In genomic region chr13:64489886-64490285, GRCm38 (mm10) we compare ENCODE assay signal across 19 mouse cellular contexts. TPM values are rescaled to one million over a fixed set of nuclear protein-coding genes. Genes with fewer than 3 reads are reported as not detected.
"Had no signal": no experiment of that assay in that cellular context is flagged by ENCODE, and none has a peak within 500 bp of the region (broad histone marks: within the 10 kb centered on the region; RNA-seq: fewer than 3 reads in every experiment).

No protein-coding gene starts in this region.

- ATAC-seq: intestine, embryonic 16.5 days had no signal

- H3K4me3 ChIP-seq: kidney, embryonic 15.5 days; limb, embryonic 10.5 days; liver, embryonic 15.5 days; neural tube, embryonic 15.5 days had no signal

- H3K9ac ChIP-seq: kidney, embryonic 15.5 days; liver, embryonic 15.5 days; neural tube, embryonic 15.5 days had no signal

- DNase-seq: kidney, adult 2 months; layer of hippocampus, adult 9-11 months; thymus, adult 18-20 months; thymus, postnatal 14 days had no signal

- H3K9me3 ChIP-seq: kidney, embryonic 15.5 days; limb, embryonic 10.5 days; liver, embryonic 15.5 days; neural tube, embryonic 15.5 days had no signal

- H3K4me1 ChIP-seq: limb, embryonic 10.5 days; liver, embryonic 15.5 days; neural tube, embryonic 15.5 days had no signal

- H3K36me3 ChIP-seq: kidney, embryonic 15.5 days; limb, embryonic 10.5 days; liver, embryonic 15.5 days; neural tube, embryonic 15.5 days had no signal

- H3K27me3 ChIP-seq: kidney, embryonic 15.5 days; liver, embryonic 15.5 days; neural tube, embryonic 15.5 days had no signal

- H3K4me2 ChIP-seq: kidney, embryonic 15.5 days; liver, embryonic 11.5 days; liver, embryonic 15.5 days; midbrain, embryonic 11.5 days; neural tube, embryonic 15.5 days had no signal

- H3K27ac ChIP-seq: kidney, embryonic 15.5 days; limb, embryonic 10.5 days; liver, embryonic 15.5 days; neural tube, embryonic 15.5 days had no signal

RNA-seq across cellular contexts. Expression of gene Fam240b, which starts 7.7 kb away (rescaled TPM):
- total RNA-seq: layer of hippocampus, adult 18-20 months; left cerebral cortex, postnatal 10 days; megakaryocyte, adult 5-6 weeks; midbrain, postnatal 0 days had no signal
- polyA plus RNA-seq: intestine, embryonic 16.5 days; kidney, adult 2 months; kidney, embryonic 15.5 days; limb, embryonic 10.5 days; limb, embryonic 14.5 days; liver, embryonic 11.5 days; liver, embryonic 15.5 days; lung, embryonic 16.5 days; midbrain, embryonic 11.5 days; midbrain, postnatal 0 days; neural tube, embryonic 11.5 days; stomach, embryonic 14.5 days had no signal
